Mouse (Mus musculus): ENCODE measurements around the gene Taf13.

The Taf13 gene

DNA sequence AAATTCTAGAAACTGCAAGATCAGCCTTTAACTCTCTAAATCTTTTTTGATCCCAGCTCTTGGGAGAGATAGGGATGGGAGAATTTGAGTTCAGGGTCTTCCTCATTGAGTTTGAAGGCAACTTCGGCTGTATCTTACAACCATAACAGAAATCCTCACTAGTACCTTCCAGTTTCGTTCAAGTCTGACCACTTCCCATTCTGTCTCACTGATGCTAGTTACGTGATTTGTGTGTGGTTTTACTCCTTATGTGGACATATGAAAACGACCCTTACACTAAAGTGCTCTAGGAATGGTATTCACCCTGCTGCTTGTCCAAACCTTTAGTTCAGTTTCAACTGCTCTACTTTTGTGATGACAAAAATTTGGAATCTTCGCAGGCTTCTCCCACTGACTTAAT is 2.5 kb downstream of the Taf13 start:
- DNase-seq = no peak

DNA sequence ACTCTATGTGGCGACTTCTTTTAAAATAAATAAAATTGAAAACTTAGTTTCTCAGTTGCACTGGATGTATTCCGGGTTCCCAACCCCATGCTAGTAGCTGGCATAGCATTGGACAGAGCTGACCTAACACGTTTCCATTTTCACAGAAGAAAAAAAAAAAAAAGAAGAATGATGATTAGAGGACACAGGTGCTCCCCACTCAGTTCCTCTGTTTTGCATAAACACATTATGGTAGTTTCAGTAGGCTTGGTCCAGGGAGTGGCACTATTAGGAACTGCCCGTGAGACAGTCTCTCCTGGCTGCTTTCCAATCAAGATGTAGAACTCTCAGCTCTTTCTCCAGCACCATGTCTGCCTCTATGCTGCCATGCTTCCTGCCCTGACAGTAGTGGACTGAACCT is 13.1 kb downstream of the Taf13 start:
- DNase-seq = no peak

DNA sequence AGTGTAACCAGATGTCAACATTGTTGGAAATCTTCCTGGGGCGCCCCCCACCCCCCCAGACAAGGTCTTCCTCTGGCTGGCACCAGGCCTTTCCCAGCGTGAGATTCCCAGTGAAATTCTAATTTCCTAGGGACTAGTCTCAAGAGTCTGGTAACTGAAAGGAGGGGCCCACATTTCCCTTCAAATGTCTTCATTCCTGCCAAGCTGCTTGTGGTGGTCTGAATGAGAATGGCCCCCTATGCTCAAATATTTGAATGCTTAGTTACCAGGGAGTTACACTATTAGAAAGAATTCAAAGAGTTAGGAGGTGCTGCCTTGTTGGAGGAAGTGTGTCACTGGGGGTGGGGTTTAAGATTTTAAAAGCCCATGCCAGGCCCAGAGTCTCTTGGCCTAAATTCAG is 16.9 kb downstream of the Taf13 start:
- no peak for DNase-seq

DNA sequence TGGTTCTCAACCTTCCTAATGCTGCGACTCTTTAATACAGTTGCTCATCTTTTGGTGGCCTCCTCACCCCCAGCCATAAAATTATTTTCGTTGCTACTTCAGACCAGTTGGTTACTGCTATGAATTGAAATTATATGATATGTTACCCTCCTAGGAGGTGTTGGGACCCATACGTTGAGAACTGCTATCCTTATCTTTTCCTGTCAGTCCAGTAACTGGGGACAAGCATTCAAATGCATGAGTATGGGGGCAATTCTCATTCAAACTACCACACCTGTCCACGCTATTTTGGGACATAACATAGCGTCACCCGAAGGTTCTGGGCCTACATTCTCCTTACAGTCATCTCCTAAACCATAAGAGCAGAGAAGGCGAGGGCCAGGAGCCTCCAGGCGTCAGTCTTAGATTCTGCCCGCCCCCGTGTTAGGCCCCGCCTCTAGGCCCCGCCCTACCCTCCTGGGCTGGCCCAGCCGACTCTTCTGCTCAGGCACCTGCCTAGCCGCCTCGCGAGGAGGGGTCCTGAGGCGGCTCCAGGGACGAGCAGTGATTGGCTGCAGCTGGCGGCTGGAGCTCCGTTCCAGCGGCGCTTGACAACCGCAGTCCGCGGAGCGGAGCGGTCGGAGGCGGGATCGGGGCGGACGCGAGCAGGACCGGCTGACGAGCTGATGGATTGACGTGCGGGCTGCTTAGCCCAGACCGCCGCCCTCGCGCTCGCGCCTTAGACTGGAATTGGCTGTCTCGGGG is 19.5 kb downstream of the Taf13 start, which contains the start of gene Wdr47:
TSS of gene Wdr47 (plus strand) at position 494 of the 744 bp plus-strand sequence.
- peak; percentile 98 for DNase-seq

DNA sequence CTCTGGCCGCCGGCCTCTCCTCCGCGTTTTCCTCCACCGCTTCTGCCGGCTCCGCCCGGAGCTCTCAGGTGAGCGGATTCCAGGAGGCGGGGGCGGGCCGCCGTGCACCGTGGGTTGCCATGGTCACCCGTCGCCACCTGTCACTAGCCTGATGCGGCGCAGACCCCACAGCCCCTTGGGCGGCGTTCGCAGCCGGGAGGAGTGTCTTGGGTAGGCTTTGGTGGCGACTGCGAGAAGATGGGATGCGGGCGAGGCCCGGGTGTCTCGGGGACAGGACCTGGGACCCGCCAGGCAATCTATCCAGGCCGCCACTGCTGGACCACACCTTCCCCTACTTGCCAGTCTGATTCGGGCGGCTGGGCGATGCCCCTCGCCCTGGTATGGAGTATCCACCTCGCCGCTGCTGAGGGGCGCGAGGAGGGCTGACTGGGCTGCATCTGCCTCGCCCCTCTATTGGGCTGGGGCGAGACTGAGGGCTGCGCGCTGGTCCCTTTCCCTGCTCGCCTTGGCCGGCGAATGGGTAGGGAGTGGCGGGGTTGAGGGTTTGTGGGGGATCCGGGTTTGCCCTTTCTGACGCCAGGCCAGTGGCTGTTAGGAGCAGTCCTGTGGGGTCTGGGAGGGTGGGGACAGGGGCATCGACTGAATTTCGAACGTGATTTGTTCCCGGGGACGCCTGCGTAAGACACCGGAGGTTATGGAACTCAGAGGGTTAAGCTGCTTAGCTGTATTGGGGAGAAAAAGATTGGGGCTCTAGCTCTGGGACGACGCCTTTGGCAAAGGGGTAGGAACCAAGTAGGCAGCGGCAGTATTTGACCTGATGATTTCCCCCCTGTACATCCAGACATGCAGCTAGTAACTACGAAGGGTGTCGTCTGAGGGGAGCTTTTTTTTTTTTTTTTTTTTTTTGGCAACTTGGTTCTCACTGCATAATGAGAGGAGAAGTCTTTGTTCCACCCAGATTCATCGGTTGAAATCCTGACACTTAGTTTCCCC is 20.3 kb downstream of the Taf13 start:
- no peak for DNase-seq

DNA sequence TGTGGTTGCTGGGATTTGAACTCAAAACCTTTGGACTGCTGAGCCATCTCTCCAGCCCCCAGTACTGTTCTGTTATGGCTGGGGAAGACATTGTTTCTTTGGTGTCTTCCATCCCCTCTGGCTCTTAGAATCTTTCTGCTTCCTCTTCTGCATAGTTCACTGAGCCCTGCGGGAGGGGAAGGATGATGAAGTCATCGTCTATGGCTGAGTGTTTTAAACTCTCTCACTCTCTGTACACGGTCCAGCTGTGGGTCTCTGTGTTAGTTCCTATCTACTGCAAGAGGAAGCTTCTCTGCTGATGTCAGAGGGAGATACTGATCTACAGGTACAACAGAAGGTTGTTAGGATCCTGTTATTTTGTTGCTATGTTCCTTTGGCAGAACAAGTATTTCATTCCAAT is 37.4 kb downstream of the Taf13 start:
- no peak for DNase-seq

Data from thymus, postnatal 25 days (tissue).